Mouse (Mus musculus): ENCODE results near the gene Inafm1. TPM values are rescaled to one million over a fixed set of nuclear protein-coding genes. Genes with fewer than 3 reads are reported as not detected.

Gene Inafm1
- polyA plus RNA-seq (2017; shearing (Covaris generic)): 1 to 10 TPM; 4.9 to 6.0 TPM

DNA sequence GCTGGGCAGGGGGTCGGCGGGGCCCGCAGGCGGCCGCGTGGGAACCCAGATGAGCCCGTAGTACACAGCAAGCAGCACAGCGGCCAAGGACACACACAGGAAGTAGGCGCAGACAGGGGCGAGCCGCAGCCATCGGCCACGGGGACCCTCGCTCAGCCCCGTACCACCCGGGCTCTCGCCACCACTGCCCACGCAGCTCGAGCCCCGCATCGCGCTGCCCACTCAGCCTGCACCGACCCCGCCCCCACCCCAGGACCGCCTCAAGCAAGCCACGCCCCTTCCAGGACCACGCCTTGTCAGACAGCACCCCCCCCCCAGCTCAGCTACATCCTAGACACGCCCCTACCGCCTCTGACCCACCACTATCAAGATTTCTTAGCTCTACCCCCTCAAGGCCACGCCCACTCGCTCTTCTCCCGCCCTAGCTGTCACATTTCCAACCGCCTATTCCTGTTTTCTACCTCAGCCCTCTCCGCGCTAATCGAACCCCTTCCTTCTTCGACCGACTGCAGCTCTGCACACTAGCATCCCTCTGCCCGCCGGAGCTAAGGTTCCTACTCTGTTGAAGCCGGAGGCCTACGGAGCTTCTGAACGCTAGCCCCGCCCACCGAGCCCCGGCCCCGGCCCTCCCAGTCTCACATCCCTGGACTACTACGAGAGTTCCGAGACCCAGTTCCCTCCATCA, at the start of gene Inafm1:
TSS of gene Inafm1 (minus strand) at position 537 of the 685 bp plus-strand sequence.

GRCm38 (mm10) chr7:16308093-16308492, 34.7 kb upstream of the Inafm1 start, which contains the start of gene Bbc3:
Bbc3 (plus strand) TSS chr7:16308393.

DNA sequence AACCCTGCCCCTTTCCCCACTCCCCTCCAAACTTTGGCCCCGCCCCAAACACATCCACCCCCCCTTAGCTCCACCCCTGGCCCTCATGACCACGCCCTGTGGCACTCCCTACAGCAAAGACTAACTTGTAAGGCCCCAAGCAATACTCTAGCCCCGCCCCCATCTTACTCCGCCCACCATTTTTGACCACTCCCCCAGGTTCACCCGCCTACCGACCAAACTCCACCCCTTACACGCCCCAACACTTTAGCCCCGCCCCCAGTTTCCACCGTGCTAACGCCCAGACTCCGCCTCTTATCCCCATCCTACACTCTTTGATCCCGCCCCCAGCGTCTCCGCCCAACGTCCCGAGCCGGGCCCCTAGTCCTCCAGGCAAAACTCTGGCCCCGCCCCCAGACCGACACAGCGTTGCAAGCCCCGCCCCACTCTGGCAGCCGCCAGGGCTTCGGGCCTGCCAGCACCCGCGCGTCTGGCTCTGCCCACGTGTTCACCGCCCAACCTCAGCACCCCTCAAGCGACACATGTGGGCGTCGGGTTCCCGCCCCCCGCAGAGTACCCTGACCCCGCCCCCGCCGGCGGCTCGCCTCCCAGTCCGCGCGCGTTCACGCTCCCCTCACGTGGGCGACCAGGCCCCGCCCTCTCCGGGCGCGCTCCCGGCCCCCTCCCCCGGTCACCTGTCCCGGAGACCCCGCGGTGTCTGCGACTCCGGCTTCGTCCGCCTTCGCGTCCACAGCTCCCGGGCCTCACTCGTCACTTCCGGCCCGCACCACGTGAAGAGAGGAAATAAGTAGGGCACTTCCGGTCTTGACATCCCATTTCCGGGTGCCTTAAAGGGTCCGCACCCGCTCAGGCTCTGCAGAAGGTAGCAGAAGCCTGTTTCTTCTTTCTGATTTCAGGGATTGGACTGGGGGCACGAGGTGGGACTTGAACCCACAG, 12.9 kb upstream of the Inafm1 start, which contains the start of gene Ccdc9:
TSS of gene Ccdc9 (minus strand) at position 770 of the 936 bp plus-strand sequence.

DNA sequence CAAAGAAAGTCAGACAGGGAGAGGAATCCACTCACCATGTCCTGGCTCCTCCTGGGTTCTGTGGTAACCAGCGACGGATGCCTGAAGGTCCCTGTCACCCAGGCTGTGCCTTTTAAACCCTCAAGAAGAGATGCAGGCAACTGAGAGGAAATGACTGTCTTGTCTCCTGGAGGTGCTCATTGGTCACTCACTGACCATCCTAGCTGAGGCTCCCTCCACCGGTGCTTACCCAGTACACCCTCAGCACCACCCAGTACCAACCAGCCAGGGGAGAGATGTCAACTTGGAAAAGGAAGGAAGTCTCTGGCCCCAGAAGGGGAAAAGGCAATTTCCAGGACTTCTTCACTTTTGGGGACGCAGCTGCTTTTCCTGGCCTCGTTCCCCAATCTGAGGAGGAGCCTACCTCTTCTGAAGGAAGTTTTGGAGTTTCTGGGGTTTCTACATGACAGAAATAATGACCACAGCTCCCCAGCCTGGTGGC, 14.3 kb downstream of the Inafm1 start, which contains the start of gene C5ar1:
TSS of gene C5ar1 (minus strand) at position 431 of the 481 bp plus-strand sequence.

DNA sequence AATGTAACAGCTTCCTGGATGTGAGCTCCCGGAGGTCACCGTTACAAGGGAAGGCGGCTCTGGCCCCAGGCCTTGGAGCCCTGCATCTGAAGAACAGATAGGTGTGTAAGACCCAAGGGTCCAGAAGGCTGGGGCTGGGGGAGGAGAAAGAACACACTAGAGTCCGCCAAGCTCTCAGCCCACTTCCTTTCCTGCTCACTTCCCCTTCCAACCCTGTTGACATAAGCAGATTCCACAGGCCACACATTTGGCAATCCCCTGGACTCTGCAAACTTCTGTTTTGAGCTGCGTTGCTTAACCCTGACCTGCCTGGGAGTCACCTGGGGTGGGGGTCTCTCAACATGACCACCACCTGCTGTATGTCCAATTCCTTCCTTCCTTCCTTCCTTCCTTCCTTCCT, 29.4 kb downstream of the Inafm1 start, which contains the start of gene C5ar2:
TSS of gene C5ar2 (minus strand) at position 88 of the 400 bp plus-strand sequence.

Other genes starting within 250 kb of the Inafm1 start
- gene Bicra, start 225.7 kb downstream of the Inafm1 start, polyA plus RNA-seq (2017; shearing (Covaris generic)): 1 to 10 TPM; 5.8 to 9.3 TPM
- under 1 TPM; 0.07 to 0.28 TPM for gene Zfp541, start 211.8 kb downstream of the Inafm1 start, polyA plus RNA-seq (2017; shearing (Covaris generic))
- gene Napa, start 175.2 kb downstream of the Inafm1 start, polyA plus RNA-seq (2017; shearing (Covaris generic)): 100 to 1,000 TPM; 196 to 249 TPM
- 10 to 100 TPM; 23.7 to 47.3 TPM for gene Kptn, start 153.7 kb downstream of the Inafm1 start, polyA plus RNA-seq (2017; shearing (Covaris generic))
- gene Slc8a2, start 143.8 kb downstream of the Inafm1 start, polyA plus RNA-seq (2017; shearing (Covaris generic)): under 1 TPM in 1 of 2 experiments, not detected in 1; 0.07 TPM
- 10 to 100 TPM; 80.6 to 82.7 TPM for gene Meis3, start 98.5 kb downstream of the Inafm1 start, polyA plus RNA-seq (2017; shearing (Covaris generic))
- gene Dhx34, start 51.6 kb downstream of the Inafm1 start, polyA plus RNA-seq (2017; shearing (Covaris generic)): 10 to 100 TPM; 31.8 to 34.5 TPM
- gene C5ar2, start 29.5 kb downstream of the Inafm1 start, polyA plus RNA-seq (2017; shearing (Covaris generic)): under 1 TPM; 0.06 to 0.49 TPM
- not detected for gene C5ar1, start 14.1 kb downstream of the Inafm1 start, polyA plus RNA-seq (2017; shearing (Covaris generic))
- gene Ccdc9, start 13.2 kb upstream of the Inafm1 start, polyA plus RNA-seq (2017; shearing (Covaris generic)): 10 to 100 TPM; 57.1 to 66.6 TPM
- gene Bbc3, start 34.8 kb upstream of the Inafm1 start, polyA plus RNA-seq (2017; shearing (Covaris generic)): 10 to 100 TPM; 29.1 to 34.7 TPM
- gene Sae1, start 114.2 kb upstream of the Inafm1 start, polyA plus RNA-seq (2017; shearing (Covaris generic)): 100 to 1,000 TPM; 120 to 131 TPM
- gene Zc3h4, start 127.3 kb upstream of the Inafm1 start, polyA plus RNA-seq (2017; shearing (Covaris generic)): 10 to 100 TPM; 23.2 to 34.3 TPM
- gene Tmem160, start 179.2 kb upstream of the Inafm1 start, polyA plus RNA-seq (2017; shearing (Covaris generic)): 100 to 1,000 TPM; 110 to 116 TPM
- gene Npas1, start 204.1 kb upstream of the Inafm1 start, polyA plus RNA-seq (2017; shearing (Covaris generic)): 1 to 10 TPM in 1 of 2 experiments, under 1 TPM in 1; 0.43 to 2.5 TPM